Mouse (Mus musculus): Measurements from ENCODE around the gene Btbd3. TPM values are rescaled to one million over a fixed set of nuclear protein-coding genes. Genes with fewer than 3 reads are reported as not detected.

Btbd3 gene
- polyA plus RNA-seq, 1 experiment from 2014 or later: 2.2 TPM

DNA sequence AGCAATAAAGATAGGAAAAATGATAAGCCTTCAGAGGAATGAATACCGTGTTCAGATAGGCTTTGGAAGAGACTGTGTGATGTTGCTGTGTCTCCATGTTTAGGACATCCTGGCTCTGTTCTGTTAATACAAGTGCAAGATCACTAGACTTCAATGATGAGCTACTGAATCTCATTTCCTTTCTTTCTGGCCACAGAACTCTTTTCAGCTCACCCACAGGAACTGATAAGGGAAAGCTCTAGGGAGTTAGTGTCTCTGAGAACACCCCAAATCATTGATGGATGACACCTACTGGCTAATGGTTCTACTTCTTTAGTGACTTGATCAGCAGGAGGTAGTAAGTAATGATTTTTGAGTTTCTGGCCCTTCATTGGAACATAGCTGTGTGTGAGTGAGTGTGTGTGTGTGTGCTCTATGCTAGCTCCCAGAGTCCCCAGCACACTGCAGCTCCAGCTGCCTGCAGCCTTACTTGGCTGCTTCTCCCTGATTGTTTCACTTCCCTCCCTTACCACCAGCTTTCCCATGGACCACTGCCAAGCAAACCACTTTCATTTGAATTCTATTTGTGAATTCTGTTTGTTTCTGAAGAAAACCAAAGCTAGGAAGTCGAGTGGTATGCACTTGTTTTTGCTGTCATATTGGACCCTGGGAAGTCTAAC, 10.6 kb upstream of the Btbd3 start:
- H3K9me3 ChIP-seq (ENCODE audit: low read length): no peaks in the 10 kb centered on the region
- DNase-seq (no peak), ATAC-seq (no peak)
- no peaks in the 10 kb centered on the region for H3K4me1 ChIP-seq (ENCODE audit: insufficient read depth)
- no peak overlapping the region for H3K9ac ChIP-seq (replicated peaks)
- TF ChIP-seq EP300 (IDR thresholded peaks at IDR 0.05; ENCODE audit: low read depth): no peak
- TF ChIP-seq CTCF (IDR thresholded peaks at IDR 0.05; ENCODE audit: low read depth): no peak
- no peak overlapping the region for H3K27ac ChIP-seq (ENCODE audit: low read depth)
- H3K36me3 ChIP-seq (replicated peaks; ENCODE audit: insufficient read depth, low read length): no peaks in the 10 kb centered on the region
- no peaks in the 10 kb centered on the region for H3K27me3 ChIP-seq (ENCODE audit: insufficient read depth, low read length)
- no peak overlapping the region for H3K4me3 ChIP-seq (ENCODE audit: low read depth, low read length)
- H3K4me2 ChIP-seq (ENCODE audit: low read depth, low read length): no peak overlapping the region
- whole genome bisulfite sequencing (ENCODE audit: insufficient replicate concordance): 47% methylated on average over 2 of the region's 2 CpGs

DNA sequence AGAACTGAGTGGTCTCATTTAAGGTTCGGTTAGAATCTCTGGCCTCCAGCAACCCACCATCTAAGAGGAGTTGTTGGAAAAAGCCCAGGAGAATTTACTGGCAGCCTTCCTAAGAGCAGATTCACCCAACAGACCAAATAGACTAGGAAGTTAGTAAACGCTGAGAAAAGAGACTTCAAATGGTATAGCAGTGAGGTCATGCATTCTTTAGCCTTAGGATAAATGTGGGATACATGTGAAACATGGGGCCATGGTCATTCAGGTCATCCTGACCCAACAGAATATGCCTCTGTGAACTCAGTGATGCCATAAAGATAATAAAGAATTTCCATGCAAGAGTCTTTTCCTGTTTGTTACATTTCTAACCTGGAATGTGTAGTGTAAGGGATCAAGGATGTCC, 8.4 kb upstream of the Btbd3 start:
- 42% methylated on average over 2 of the region's 2 CpGs for WGBS (ENCODE audit: insufficient replicate concordance)
- no peak for ATAC-seq

DNA sequence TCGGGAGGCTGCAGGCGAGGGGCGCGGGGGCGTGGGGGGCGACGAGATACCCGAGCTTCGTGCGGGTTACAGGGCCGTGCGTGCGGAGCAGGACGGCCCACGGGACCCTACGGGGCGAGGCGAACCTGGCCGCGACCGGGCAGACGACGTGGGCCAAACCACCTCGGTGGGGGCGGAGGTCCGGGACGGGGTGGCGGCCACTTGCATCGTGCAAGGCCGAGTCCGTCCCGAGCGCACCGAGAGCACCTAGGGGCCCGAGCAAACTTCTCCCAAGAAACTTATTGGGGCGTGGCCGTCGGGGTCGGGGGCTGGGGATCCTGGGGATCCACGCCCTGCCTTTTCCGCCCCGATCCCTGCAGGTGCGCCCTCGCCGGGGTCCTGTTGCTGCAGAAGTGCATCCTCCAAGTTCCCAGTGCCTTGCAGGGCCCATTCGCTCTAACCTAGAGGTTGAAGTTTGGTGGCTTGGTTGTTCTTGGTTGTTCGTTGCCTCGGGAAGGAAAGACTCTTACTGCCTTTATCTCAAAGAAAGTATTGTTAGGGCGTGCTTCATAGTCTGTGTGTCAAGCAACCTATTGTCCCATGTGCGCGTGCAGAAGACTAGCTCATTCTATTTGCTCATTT, 596 bp downstream of the Btbd3 start:
- no peaks in the 10 kb centered on the region for H3K27me3 ChIP-seq (ENCODE audit: insufficient read depth, low read length)
- ATAC-seq (peak; percentile 61), DNase-seq (no peak)
- no peaks in the 10 kb centered on the region for H3K36me3 ChIP-seq (replicated peaks; ENCODE audit: insufficient read depth, low read length)
- H3K9ac ChIP-seq (replicated peaks): peak overlapping the region; percentile 71
- TF ChIP-seq EP300 (IDR thresholded peaks at IDR 0.05; ENCODE audit: low read depth) (no peak), CTCF (IDR thresholded peaks at IDR 0.05; ENCODE audit: low read depth) (no peak)
- H3K4me2 ChIP-seq (ENCODE audit: low read depth, low read length): peak overlapping the region; percentile 91
- H3K9me3 ChIP-seq (ENCODE audit: low read length): no peaks in the 10 kb centered on the region
- H3K4me3 ChIP-seq (ENCODE audit: low read depth, low read length): peak overlapping the region; percentile 84
- under 1% methylated on average over 38 of the region's 51 CpGs for WGBS (ENCODE audit: insufficient replicate concordance)
- H3K4me1 ChIP-seq (ENCODE audit: insufficient read depth): peaks cover 12% of the 10 kb centered on the region; the same call in 1 of the 2 replicates
- peak overlapping the region; percentile 76 for H3K27ac ChIP-seq (ENCODE audit: low read depth)

More for the DNA sequence above, 8.4 kb upstream of the Btbd3 start:
- Histone ChIP-seq H3K4me1 (ENCODE audit: insufficient read depth) (no peaks in the 10 kb centered on the region), H3K36me3 (replicated peaks; ENCODE audit: insufficient read depth, low read length) (no peaks in the 10 kb centered on the region), H3K4me2 (ENCODE audit: low read depth, low read length) (no peak overlapping the region), H3K4me3 (ENCODE audit: low read depth, low read length) (no peak overlapping the region), H3K27me3 (ENCODE audit: insufficient read depth, low read length) (no peaks in the 10 kb centered on the region), H3K27ac (ENCODE audit: low read depth) (no peak overlapping the region), H3K9me3 (ENCODE audit: low read length) (no peaks in the 10 kb centered on the region), H3K9ac (replicated peaks) (no peak overlapping the region)
- DNase-seq: no peak
- no peak for TF ChIP-seq EP300 (IDR thresholded peaks at IDR 0.05; ENCODE audit: low read depth)
- no peak for TF ChIP-seq CTCF (IDR thresholded peaks at IDR 0.05; ENCODE audit: low read depth)

DNA sequence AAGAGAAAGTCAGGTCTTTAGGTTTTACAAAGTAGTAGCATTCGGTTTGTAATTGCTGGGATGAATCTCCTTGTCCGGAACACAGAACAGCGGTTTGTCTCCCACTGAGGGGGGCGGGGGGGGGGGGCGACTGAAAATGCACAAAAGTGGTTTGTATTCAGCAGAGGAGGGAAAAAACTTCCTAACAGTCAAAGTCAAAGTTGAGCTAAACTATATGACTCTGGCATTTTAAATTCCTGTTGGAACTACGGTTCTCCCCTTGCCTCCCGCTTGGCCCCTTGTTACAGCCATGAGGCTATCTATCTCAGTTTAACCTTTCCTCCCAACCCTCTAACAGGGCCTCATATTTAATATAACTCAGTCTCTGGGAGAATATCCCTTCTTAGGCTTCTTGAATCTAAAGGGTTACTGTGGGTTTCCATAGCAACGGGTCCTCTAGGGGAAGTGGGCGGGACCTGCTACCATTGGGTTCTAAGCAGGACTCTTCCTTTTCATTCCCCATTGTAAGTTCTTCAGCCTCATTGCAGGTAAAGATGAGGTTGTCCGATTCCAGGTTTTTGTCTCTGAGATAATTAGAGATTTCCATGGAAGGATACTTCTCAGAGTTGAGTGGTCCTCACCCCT, 1.4 kb downstream of the Btbd3 start:
- no peaks in the 10 kb centered on the region for H3K27me3 ChIP-seq (ENCODE audit: insufficient read depth, low read length)
- H3K4me1 ChIP-seq (ENCODE audit: insufficient read depth): peaks cover 15% of the 10 kb centered on the region; the same call in 1 of the 2 replicates
- peak overlapping the region; percentile 84 for H3K4me3 ChIP-seq (ENCODE audit: low read depth, low read length)
- no peak overlapping the region for H3K27ac ChIP-seq (ENCODE audit: low read depth)
- no peak for DNase-seq
- WGBS (ENCODE audit: insufficient replicate concordance): 3% methylated on average over 10 of the region's 10 CpGs
- TF ChIP-seq EP300 (IDR thresholded peaks at IDR 0.05; ENCODE audit: low read depth) (no peak), CTCF (IDR thresholded peaks at IDR 0.05; ENCODE audit: low read depth) (no peak)
- no peaks in the 10 kb centered on the region for H3K36me3 ChIP-seq (replicated peaks; ENCODE audit: insufficient read depth, low read length)
- H3K9me3 ChIP-seq (ENCODE audit: low read length): no peaks in the 10 kb centered on the region
- peak overlapping the region; percentile 91 for H3K4me2 ChIP-seq (ENCODE audit: low read depth, low read length)
- no peak for ATAC-seq
- H3K9ac ChIP-seq (replicated peaks): no peak overlapping the region

DNA sequence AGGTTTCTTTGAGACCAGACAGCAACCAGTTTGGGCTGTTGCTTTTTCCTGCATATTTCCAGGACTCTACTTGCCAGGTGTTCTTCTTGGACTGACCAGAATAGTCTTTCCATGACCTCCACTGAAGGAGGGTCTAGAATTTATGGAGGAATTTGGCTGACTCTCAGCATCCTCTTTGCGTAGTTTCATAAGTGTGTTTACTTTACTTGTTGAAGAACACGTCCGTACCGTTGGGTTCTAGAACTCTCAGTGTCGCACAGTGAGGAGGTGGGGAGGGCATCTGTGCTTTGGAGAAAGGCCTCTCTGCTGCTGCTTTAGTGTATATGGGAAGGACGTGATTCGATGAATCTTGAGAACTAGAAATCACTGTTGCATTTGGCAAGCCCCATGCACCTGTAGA, 4.8 kb downstream of the Btbd3 start:
- Histone ChIP-seq H3K27ac (ENCODE audit: low read depth) (no peak overlapping the region), H3K27me3 (ENCODE audit: insufficient read depth, low read length) (no peaks in the 10 kb centered on the region), H3K4me3 (ENCODE audit: low read depth, low read length) (no peak overlapping the region), H3K4me1 (ENCODE audit: insufficient read depth) (peaks cover 14% of the 10 kb centered on the region), H3K9me3 (ENCODE audit: low read length) (no peaks in the 10 kb centered on the region), H3K4me2 (ENCODE audit: low read depth, low read length) (no peak overlapping the region), H3K9ac (replicated peaks) (no peak overlapping the region), H3K36me3 (replicated peaks; ENCODE audit: insufficient read depth, low read length) (no peaks in the 10 kb centered on the region)
- 79% methylated on average over 7 of the region's 7 CpGs for WGBS (ENCODE audit: insufficient replicate concordance)
- DNase-seq (no peak), ATAC-seq (no peak)
- TF ChIP-seq EP300 (IDR thresholded peaks at IDR 0.05; ENCODE audit: low read depth) (no peak), CTCF (IDR thresholded peaks at IDR 0.05; ENCODE audit: low read depth) (no peak)

DNA sequence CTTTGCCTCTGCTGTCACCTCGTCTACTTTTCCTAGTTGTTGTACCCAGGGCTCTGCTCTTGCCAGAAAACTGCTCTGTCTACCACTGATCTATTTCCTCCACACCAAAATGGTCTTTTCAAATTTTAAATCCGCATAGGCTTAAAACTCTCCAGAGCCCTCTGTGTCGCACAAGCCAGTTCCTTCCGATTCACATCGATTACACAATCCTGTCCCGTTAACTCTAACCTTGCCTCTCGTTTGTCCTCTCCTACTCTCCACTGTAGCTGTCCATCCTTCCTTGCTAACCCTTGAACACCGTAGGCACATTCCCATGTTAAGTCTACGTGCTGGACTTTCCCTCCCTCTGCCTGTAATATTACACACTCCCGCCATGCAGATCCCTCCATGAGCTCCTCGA, 6.5 kb downstream of the Btbd3 start:
- Histone ChIP-seq H3K9ac (replicated peaks) (no peak overlapping the region), H3K27ac (ENCODE audit: low read depth) (no peak overlapping the region), H3K27me3 (ENCODE audit: insufficient read depth, low read length) (no peaks in the 10 kb centered on the region), H3K4me3 (ENCODE audit: low read depth, low read length) (peak overlapping the region; percentile 9; the same call in 1 of the 2 replicates), H3K9me3 (ENCODE audit: low read length) (no peaks in the 10 kb centered on the region), H3K4me1 (ENCODE audit: insufficient read depth) (peaks cover 13% of the 10 kb centered on the region), H3K4me2 (ENCODE audit: low read depth, low read length) (peak overlapping the region; percentile 43), H3K36me3 (replicated peaks; ENCODE audit: insufficient read depth, low read length) (no peaks in the 10 kb centered on the region)
- ATAC-seq (peak; percentile 50), DNase-seq (no peak)
- no peak for TF ChIP-seq EP300 (IDR thresholded peaks at IDR 0.05; ENCODE audit: low read depth)
- WGBS (ENCODE audit: insufficient replicate concordance): 42% methylated on average over 11 of the region's 11 CpGs

All from liver, postnatal 0 days (tissue).